ENCODE assay signal across 8 mouse cellular contexts in the genomic region with DNA sequence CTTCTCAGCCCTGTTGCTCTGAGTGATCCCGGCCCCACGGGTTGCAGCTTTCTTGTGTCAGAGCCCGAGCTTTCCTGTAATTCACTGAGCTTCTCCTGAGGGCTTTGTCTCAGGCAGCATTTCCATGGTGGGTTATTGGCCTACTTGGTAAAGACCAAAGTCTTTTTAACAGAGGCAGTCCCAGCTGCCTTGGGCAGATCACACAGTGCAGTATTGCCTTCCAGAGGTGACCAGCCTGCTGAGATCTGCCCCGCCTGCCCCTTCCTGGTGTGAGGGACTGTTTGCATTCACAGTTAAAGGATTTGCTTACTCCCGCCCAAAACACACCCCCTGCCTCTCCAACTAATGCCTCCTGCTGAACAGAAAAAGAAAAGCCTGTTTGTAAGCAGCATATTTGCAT. TPM values are rescaled to one million over a fixed set of nuclear protein-coding genes. Genes with fewer than 3 reads are reported as not detected.
DNase-seq lines count a peak whose midpoint lies in the region; ATAC-seq and TF ChIP-seq lines count a peak whose summit lies in the region.

No protein-coding gene starts in this region.

- peak; percentile 38 for DNase-seq in 416B (ENCODE audit: low read depth)
- no peak for DNase-seq in thymus, postnatal 25 days
- DNase-seq in left cerebral cortex, adult 18-20 months (ENCODE audit: low spot score in 2 of 2) = no peak
- DNase-seq in ovary, postnatal 10 days (ENCODE audit: low spot score) = no peak

- no peak for TF ChIP-seq POLR2A in bone marrow, adult 2 months (IDR thresholded peaks at IDR 0.05; ENCODE audit: borderline replicate concordance, control insufficient read depth, low read depth, low read length)

- no peak for TF ChIP-seq CTCF in bone marrow, adult 2 months (IDR thresholded peaks at IDR 0.05; ENCODE audit: control insufficient read depth, insufficient read depth, low read length)

- no peak overlapping the region for H3K9ac ChIP-seq in hindbrain, embryonic 12.5 days
- no peak overlapping the region for H3K9ac ChIP-seq in liver, embryonic 15.5 days
- peak overlapping the region; percentile 62 for H3K9ac ChIP-seq in stomach, embryonic 16.5 days (ENCODE audit: low read length)

- peak overlapping the region; percentile 44; the same call in 1 of the 2 replicates for H3K27ac ChIP-seq in bone marrow, adult 2 months (ENCODE audit: control insufficient read depth, insufficient read depth, low read depth, low read length, poor library complexity)
- peak overlapping the region; percentile 58 for H3K27ac ChIP-seq in hindbrain, embryonic 12.5 days
- H3K27ac ChIP-seq in liver, embryonic 15.5 days (replicated peaks) = 0 out of 2 replicates have a peak overlapping the region, but pooled peaks have one; percentile 19
- H3K27ac ChIP-seq in stomach, embryonic 16.5 days (ENCODE audit: low read length) = peak overlapping the region; percentile 93

- peaks cover 6% of the 10 kb centered on the region; the same call in 1 of the 2 replicates for H3K4me1 ChIP-seq in bone marrow, adult 2 months (ENCODE audit: control insufficient read depth, insufficient read depth, low read length)
- H3K4me1 ChIP-seq in hindbrain, embryonic 12.5 days = peaks cover 51% of the 10 kb centered on the region
- H3K4me1 ChIP-seq in liver, embryonic 15.5 days (replicated peaks) = peaks cover 45% of the 10 kb centered on the region
- H3K4me1 ChIP-seq in stomach, embryonic 16.5 days (ENCODE audit: control insufficient read depth, insufficient read depth, low read length) = peaks cover 51% of the 10 kb centered on the region

- no peak for ATAC-seq in hindbrain, embryonic 12.5 days (ENCODE audit: low FRiP score)
- no peak for ATAC-seq in liver, embryonic 15.5 days (ENCODE audit: insufficient read depth)
- peak; percentile 41; the same call in 1 of the 2 replicates for ATAC-seq in stomach, embryonic 16.5 days (ENCODE audit: insufficient read depth, low FRiP score)

- H3K36me3 ChIP-seq in hindbrain, embryonic 12.5 days = no peaks in the 10 kb centered on the region
- no peaks in the 10 kb centered on the region for H3K36me3 ChIP-seq in liver, embryonic 15.5 days (replicated peaks)
- no peaks in the 10 kb centered on the region for H3K36me3 ChIP-seq in stomach, embryonic 16.5 days (ENCODE audit: control insufficient read depth, insufficient read depth, low read length)

- H3K4me2 ChIP-seq in hindbrain, embryonic 12.5 days (replicated peaks) = no peak overlapping the region
- H3K4me2 ChIP-seq in liver, embryonic 15.5 days = no peak overlapping the region
- H3K4me2 ChIP-seq in stomach, embryonic 16.5 days (ENCODE audit: low read depth, low read length) = peak overlapping the region; percentile 34

- no peaks in the 10 kb centered on the region for H3K27me3 ChIP-seq in hindbrain, embryonic 12.5 days
- no peaks in the 10 kb centered on the region for H3K27me3 ChIP-seq in liver, embryonic 15.5 days
- H3K27me3 ChIP-seq in stomach, embryonic 16.5 days (ENCODE audit: control insufficient read depth, insufficient read depth, low read length) = no peaks in the 10 kb centered on the region

- H3K9me3 ChIP-seq in hindbrain, embryonic 12.5 days (replicated peaks) = no peaks in the 10 kb centered on the region
- no peaks in the 10 kb centered on the region for H3K9me3 ChIP-seq in liver, embryonic 15.5 days (replicated peaks)
- H3K9me3 ChIP-seq in stomach, embryonic 16.5 days (replicated peaks; ENCODE audit: control insufficient read depth, low read length) = no peaks in the 10 kb centered on the region

- no peak overlapping the region for H3K4me3 ChIP-seq in bone marrow, adult 2 months (replicated peaks; ENCODE audit: control insufficient read depth, low read depth, low read length)
- H3K4me3 ChIP-seq in hindbrain, embryonic 12.5 days = no peak overlapping the region
- H3K4me3 ChIP-seq in liver, embryonic 15.5 days (replicated peaks) = no peak overlapping the region
- H3K4me3 ChIP-seq in stomach, embryonic 16.5 days (replicated peaks; ENCODE audit: low read length) = no peak overlapping the region

- 11% methylated on average over 5 of the region's 5 CpGs for WGBS in bone marrow, adult 2 months
- WGBS in hindbrain, embryonic 12.5 days = 9% methylated on average over 5 of the region's 5 CpGs
- WGBS in liver, embryonic 15.5 days (ENCODE audit: insufficient replicate concordance) = 18% methylated on average over 5 of the region's 5 CpGs
- WGBS in stomach, embryonic 16.5 days = 9% methylated on average over 5 of the region's 5 CpGs

RNA-seq across cellular contexts. Expression of a gene that starts 51.2 kb away (rescaled TPM):
- polyA plus RNA-seq in bone marrow, adult 2 months (2011; ENCODE audit: insufficient read depth, insufficient read length, low replicate concordance, missing spikeins) = 14.1 and 29.4 TPM in 2 replicates
- 38.8 and 41.6 TPM in 2 replicates for polyA plus RNA-seq in hindbrain, embryonic 12.5 days (2016; fragmentation: Nextera tagmentation; extraction: Ambion mirVana)
- polyA plus RNA-seq in liver, embryonic 15.5 days (2015; fragmentation: Nextera tagmentation; extraction: Ambion mirVana) = 4.2 and 4.8 TPM in 2 replicates
- polyA plus RNA-seq in stomach, embryonic 16.5 days (2015; fragmentation: Nextera tagmentation; extraction: Ambion mirVana) = 24.1 and 25.1 TPM in 2 replicates
- total RNA-seq in left cerebral cortex, adult 18-20 months (2021) = 100 to 1,000 TPM; 239 to 275 TPM

Comparison
In these comparisons a context has a peak if more than half of its experiments do, and no peak if none do; other contexts are left out.
1. H3K27ac ChIP-seq: peak in every context shown above with its lines; median percentile 93 in stomach, embryonic 16.5 days; 58 in hindbrain, embryonic 12.5 days; 44 in bone marrow, adult 2 months; 19 in liver, embryonic 15.5 days.